Mouse (Mus musculus) liver, embryonic 14.5 days (tissue): ENCODE data around the gene Kcnk15.

Source experiments
- CTCF ChIP-seq: IDR thresholded peaks from 2 replicates; pipeline ENCODE4 v1.5.1; 2016; ENCODE audit warnings: antibody characterized with exemption, low read depth, control low read depth
- EP300 ChIP-seq: IDR thresholded peaks from 2 replicates; pipeline ENCODE4 v1.6.1; 2016; ENCODE audit warnings: antibody characterized with exemption, low read depth

DNA sequence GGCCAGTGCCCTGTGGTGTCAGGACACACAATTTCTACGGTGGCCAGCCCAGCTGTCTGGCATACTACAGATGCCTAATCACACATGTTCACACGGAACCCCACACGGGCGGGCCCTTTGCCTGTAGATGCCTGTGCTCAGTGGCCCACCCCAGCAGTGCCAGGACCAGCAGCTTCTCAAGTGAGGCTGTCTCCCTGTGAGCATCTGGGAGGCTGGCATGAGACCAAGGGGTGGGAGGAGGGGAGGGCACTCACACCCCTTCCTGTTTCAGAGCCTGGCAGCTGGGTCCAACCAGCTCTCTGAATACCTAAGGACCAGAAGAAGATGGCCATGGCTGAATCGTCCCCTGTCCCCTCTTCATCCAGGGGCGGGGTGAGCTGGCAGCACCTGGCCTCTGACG, 22.0 kb downstream of the Kcnk15 start:
- TF ChIP-seq CTCF (no peak), EP300 (no peak)
